Mouse (Mus musculus) intestine, embryonic 14.5 days (tissue): ENCODE data around the gene Gm10647. TPM values are rescaled to one million over a fixed set of nuclear protein-coding genes. Genes with fewer than 3 reads are reported as not detected.
A peak's percentile ranks its signal among the peaks of the same experiment; 100 is the strongest.
"Not testable (repeated sequence)": the region's sequence is repeated elsewhere in the genome, so short reads cannot be mapped to it uniquely, and the experiment has no call there.

Source experiments
- ATAC-seq: fragments of 200-750 bp; cut with Nextera tagmentation; replicated peaks from 2 replicates; pipeline ENCODE4 v1.8.0; 2017; ENCODE audit warnings: low read depth, moderate number of reproducible peaks, moderate TSS enrichment, moderate library complexity; ENCODE audit not compliant: low FRiP score, low TSS enrichment
- DNase-seq: peaks from one replicate; pipeline ENCODE4 v3.0.0-alpha.2; 2018; ENCODE audit warnings: low spot score
- H3K27ac ChIP-seq: fragments of 300-500 bp; sonication (generic); 2 replicates; pipeline ENCODE4 v1.5.1; 2014; ENCODE audit warnings: low read depth, mild to moderate bottlenecking, control low read depth
- H3K27me3 ChIP-seq: fragments of 300-500 bp; sonication (generic); replicated peaks from 2 replicates; pipeline ENCODE4 v1.6.1; 2014; ENCODE audit warnings: low read length, control low read depth; ENCODE audit not compliant: control insufficient read depth, insufficient read depth
- H3K36me3 ChIP-seq: fragments of 300-500 bp; sonication (generic); 2 replicates; pipeline ENCODE4 v1.6.1; 2014; ENCODE audit warnings: low read length, control low read depth; ENCODE audit not compliant: control insufficient read depth, insufficient read depth
- H3K4me1 ChIP-seq: fragments of 300-500 bp; sonication (generic); replicated peaks from 2 replicates; pipeline ENCODE4 v1.6.1; 2014; ENCODE audit warnings: low read length, control low read depth, mixed read lengths; ENCODE audit not compliant: control insufficient read depth, insufficient read depth
- H3K4me2 ChIP-seq: fragments of 300-500 bp; sonication (generic); 2 replicates; pipeline ENCODE4 v1.6.1; 2014; ENCODE audit warnings: low read length
- H3K4me3 ChIP-seq: fragments of 300-500 bp; sonication (generic); 2 replicates; pipeline ENCODE4 v1.5.1; 2014; ENCODE audit warnings: low read depth, low read length, control low read depth, mixed read lengths
- H3K9ac ChIP-seq: fragments of 300-500 bp; sonication (generic); 2 replicates; pipeline ENCODE4 v1.6.1; 2014; ENCODE audit warnings: mild to moderate bottlenecking, low read length
- H3K9me3 ChIP-seq: fragments of 300-500 bp; sonication (generic); 2 replicates; pipeline ENCODE4 v1.6.1; 2016; ENCODE audit warnings: low read length, control low read depth; ENCODE audit not compliant: control insufficient read depth
- WGBS: fragments of 180-500 bp; shearing (Covaris S2); extraction: QIAGEN DNeasy Blood & Tissue Kit; methylation state at CpG from one replicate; pipeline ENCODE4 v1.1.7; 2014; 5-methylcytosine and 5-hydroxymethylcytosine counted together
- polyA plus RNA-seq: library from polyadenylated mRNA; unstranded; fragments of >200 nt; fragmentation: Nextera tagmentation; extraction: Ambion mirVana; gene quantifications from 2 replicates; pipeline ENCODE4 v1.2.1, GENCODE M21; 2014

Gene Gm10647
- polyA plus RNA-seq, 1 experiment from 2014 or later: 0.55 TPM

GRCm38 (mm10) chr9:66794629-66795463 is 2.0 kb upstream of the Gm10647 start:
- WGBS: 2% methylated on average over 43 of the region's 43 CpGs
- Histone ChIP-seq H3K27me3 (no peaks in the 10 kb centered on the region), H3K9me3 (no peaks in the 10 kb centered on the region), H3K4me2 (peak overlapping the region; percentile 53), H3K4me3 (peak overlapping the region; percentile 67), H3K9ac (peak overlapping the region; percentile 73), H3K4me1 (peaks cover 7% of the 10 kb centered on the region; the same call in 1 of the 2 replicates), H3K36me3 (peaks cover 5% of the 10 kb centered on the region; the same call in 1 of the 2 replicates), H3K27ac (peak overlapping the region; percentile 92)
- ATAC-seq: peak; percentile 38
- no peak for DNase-seq

GRCm38 (mm10) chr9:66795464-66796324 is 1.1 kb upstream of the Gm10647 start, which contains the start of gene Aph1b:
TSS of gene Aph1b (minus strand) at chr9:66795490.
- no peaks in the 10 kb centered on the region for H3K27me3 ChIP-seq
- peak within 1 kb of the TSS; percentile 92 for H3K27ac ChIP-seq
- peak within 1 kb of the TSS; percentile 53 for H3K4me2 ChIP-seq
- ATAC-seq (peak; percentile 99), DNase-seq (peak; percentile 99)
- peak within 1 kb of the TSS; percentile 67 for H3K4me3 ChIP-seq
- no peaks in the 10 kb centered on the region for H3K9me3 ChIP-seq
- under 1% methylated on average over 42 of the region's 42 CpGs for WGBS
- peak within 1 kb of the TSS; percentile 73 for H3K9ac ChIP-seq
- peaks cover 7% of the 10 kb centered on the region; the same call in 1 of the 2 replicates for H3K4me1 ChIP-seq
- H3K36me3 ChIP-seq: no peaks in the 10 kb centered on the region

- Histone ChIP-seq H3K4me1 (no peaks in the 10 kb centered on the region), H3K4me2 (no peak overlapping the region), H3K9ac (no peak overlapping the region), H3K36me3 (no peaks in the 10 kb centered on the region), H3K4me3 (no peak overlapping the region), H3K27ac (no peak overlapping the region), H3K9me3 (no peaks in the 10 kb centered on the region), H3K27me3 (peaks cover 7% of the 10 kb centered on the region)
- WGBS: 47% methylated on average over 12 of the region's 12 CpGs
- no peak for ATAC-seq
- no peak for DNase-seq
Observed at GRCm38 (mm10) chr9:66801947-66802346, 5.1 kb downstream of the Gm10647 start.

- Histone ChIP-seq H3K27me3 (peaks cover 15% of the 10 kb centered on the region), H3K4me2 (peak overlapping the region; percentile 49), H3K4me3 (peak overlapping the region; percentile 26)
- WGBS: 7% methylated on average over 28 of the region's 37 CpGs
- H3K4me1 ChIP-seq, H3K36me3 ChIP-seq, H3K27ac ChIP-seq, ATAC-seq, H3K9ac ChIP-seq, H3K9me3 ChIP-seq: not testable (repeated sequence)
- DNase-seq: peak; percentile 67
Observed at GRCm38 (mm10) chr9:66805951-66806350, 9.1 kb downstream of the Gm10647 start.

GRCm38 (mm10) chr9:66813392-66813791 is 16.6 kb downstream of the Gm10647 start:
- Histone ChIP-seq H3K4me2 (no peak overlapping the region), H3K9me3 (no peaks in the 10 kb centered on the region), H3K36me3 (no peaks in the 10 kb centered on the region), H3K9ac (no peak overlapping the region), H3K4me3 (no peak overlapping the region), H3K27ac (no peak overlapping the region), H3K27me3 (no peaks in the 10 kb centered on the region), H3K4me1 (no peaks in the 10 kb centered on the region)
- 29% methylated on average over 2 of the region's 2 CpGs for WGBS
- no peak for ATAC-seq
- DNase-seq: no peak

GRCm38 (mm10) chr9:66820996-66821395 is 24.2 kb downstream of the Gm10647 start:
- Histone ChIP-seq H3K4me1 (no peaks in the 10 kb centered on the region), H3K36me3 (no peaks in the 10 kb centered on the region), H3K27ac (no peak overlapping the region), H3K9ac (no peak overlapping the region), H3K4me2 (no peak overlapping the region), H3K27me3 (no peaks in the 10 kb centered on the region), H3K9me3 (no peaks in the 10 kb centered on the region), H3K4me3 (no peak overlapping the region)
- DNase-seq (no peak), ATAC-seq (no peak)
- 78% methylated on average over 5 of the region's 5 CpGs for WGBS

GRCm38 (mm10) chr9:66822255-66822654 is 25.4 kb downstream of the Gm10647 start:
- ATAC-seq, H3K27me3 ChIP-seq, H3K4me1 ChIP-seq, H3K27ac ChIP-seq, H3K36me3 ChIP-seq, H3K4me2 ChIP-seq, DNase-seq, H3K9me3 ChIP-seq, H3K9ac ChIP-seq, H3K4me3 ChIP-seq: not testable (repeated sequence)
- WGBS: no CpG with 5 or more reads among the region's 5 CpGs

- Histone ChIP-seq H3K4me1 (no peaks in the 10 kb centered on the region), H3K27ac (no peak overlapping the region), H3K36me3 (no peaks in the 10 kb centered on the region), H3K4me3 (no peak overlapping the region), H3K9me3 (no peaks in the 10 kb centered on the region), H3K9ac (no peak overlapping the region), H3K27me3 (no peaks in the 10 kb centered on the region), H3K4me2 (no peak overlapping the region)
- ATAC-seq (no peak), DNase-seq (no peak)
- WGBS: 35% methylated on average over 1 of the region's 1 CpGs
Observed at GRCm38 (mm10) chr9:66825990-66826389, 29.2 kb downstream of the Gm10647 start.
